8 mouse cellular contexts compared by ENCODE assay signal in the genomic region with DNA sequence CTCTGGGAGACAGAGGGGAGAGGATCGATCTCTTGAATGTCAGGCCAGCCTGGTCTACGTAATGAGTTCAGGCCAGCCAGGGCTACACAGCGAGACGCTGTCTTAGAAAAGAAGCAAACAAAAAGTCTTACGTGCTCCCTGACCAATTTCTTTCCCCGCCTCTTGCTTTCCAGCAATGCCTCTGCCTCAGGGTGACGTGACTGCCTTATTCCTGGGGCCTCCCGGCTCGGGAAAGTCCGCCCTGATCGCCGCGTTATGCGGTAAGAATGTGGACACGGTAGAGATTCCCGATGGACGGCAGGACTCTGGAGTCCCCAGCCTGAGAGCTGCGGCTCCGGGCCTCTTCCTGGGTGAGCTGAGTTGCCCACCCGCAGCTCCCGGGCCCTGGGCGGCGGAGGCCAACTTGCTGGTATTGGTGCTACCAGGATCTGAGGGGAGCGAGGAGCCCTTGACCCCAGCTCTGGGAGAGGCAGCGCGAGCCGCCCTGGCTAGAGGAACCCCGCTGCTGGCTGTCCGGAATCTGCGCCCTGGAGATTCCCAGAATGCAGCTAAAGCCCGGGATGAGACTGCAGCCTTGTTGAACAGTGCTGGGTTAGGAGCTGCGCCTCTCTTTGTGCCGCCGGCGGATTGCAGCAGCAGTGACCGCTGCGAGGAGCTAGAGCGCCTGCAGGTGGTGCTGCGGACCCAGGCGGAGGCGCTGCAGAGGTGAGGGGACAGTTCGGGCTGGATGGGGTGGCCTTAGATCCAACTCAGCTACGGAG. TPM values are rescaled to one million over a fixed set of nuclear protein-coding genes. Genes with fewer than 3 reads are reported as not detected.
A peak's percentile ranks its signal among the peaks of the same experiment; 100 is the strongest.
DNase-seq lines count a peak whose midpoint lies in the region; ATAC-seq and TF ChIP-seq lines count a peak whose summit lies in the region.

No protein-coding gene starts in this region.

- WGBS in heart, embryonic 12.5 days = 2% methylated on average over 43 of the region's 43 CpGs
- WGBS in kidney, postnatal 0 days = 2% methylated on average over 39 of the region's 43 CpGs
- WGBS in liver, embryonic 16.5 days (ENCODE audit: insufficient replicate concordance) = 2% methylated on average over 43 of the region's 43 CpGs
- 2% methylated on average over 43 of the region's 43 CpGs for WGBS in neural tube, embryonic 13.5 days

- peaks cover 37% of the 10 kb centered on the region for H3K36me3 ChIP-seq in heart, embryonic 12.5 days
- peaks cover 17% of the 10 kb centered on the region for H3K36me3 ChIP-seq in kidney, postnatal 0 days (ENCODE audit: insufficient read depth, low read length)
- H3K36me3 ChIP-seq in liver, embryonic 16.5 days (ENCODE audit: control insufficient read depth, insufficient read depth) = peaks cover 8% of the 10 kb centered on the region; the same call in 1 of the 2 replicates
- H3K36me3 ChIP-seq in neural tube, embryonic 13.5 days = peaks cover 39% of the 10 kb centered on the region
- no peaks in the 10 kb centered on the region for H3K36me3 ChIP-seq in testis, adult 2 months (ENCODE audit: control insufficient read depth, insufficient read depth, low read length)

- peak; percentile 28; the same call in 1 of the 2 replicates for TF ChIP-seq POLR2A in brain, embryonic 14.5 days (IDR thresholded peaks at IDR 0.05; ENCODE audit: borderline replicate concordance, extremely low read depth, insufficient read depth, insufficient read length, poor library complexity, severe bottlenecking)
- TF ChIP-seq POLR2A in testis, adult 2 months (IDR thresholded peaks at IDR 0.05; ENCODE audit: control insufficient read depth, low read depth, low read length) = no peak

- peak overlapping the region; percentile 44 for H3K27ac ChIP-seq in heart, embryonic 12.5 days (ENCODE audit: poor library complexity, severe bottlenecking)
- H3K27ac ChIP-seq in kidney, postnatal 0 days = peak overlapping the region; percentile 94
- H3K27ac ChIP-seq in liver, embryonic 16.5 days (ENCODE audit: low read length) = peak overlapping the region; percentile 78
- peak overlapping the region; percentile 83 for H3K27ac ChIP-seq in neural tube, embryonic 13.5 days (replicated peaks)
- peak overlapping the region; percentile 7 for H3K27ac ChIP-seq in testis, adult 2 months (ENCODE audit: control insufficient read depth, insufficient read depth, low read depth, low read length)

- ATAC-seq in erythroblast, adult 5-6 weeks (replicated peaks; ENCODE audit: low FRiP score, poor library complexity, severe bottlenecking) = peak; percentile 64
- peak; percentile 62 for ATAC-seq in heart, embryonic 12.5 days (ENCODE audit: insufficient number of reproducible peaks, low FRiP score)
- ATAC-seq in kidney, postnatal 0 days (replicated peaks; ENCODE audit: low FRiP score, low read depth) = peak; percentile 55
- ATAC-seq in liver, embryonic 16.5 days (ENCODE audit: low read depth) = peak; percentile 46
- peak; percentile 42 for ATAC-seq in neural tube, embryonic 13.5 days (ENCODE audit: low read depth)

- peak; percentile 67 for DNase-seq in CD4-positive helper T cell, adult 2 months (ENCODE audit: low read depth, low spot score)
- peak; percentile 90 for DNase-seq in brain, embryonic 14.5 days (ENCODE audit: low read depth)
- peak; percentile 92 for DNase-seq in kidney, postnatal 0 days (ENCODE audit: low spot score)

- peak; percentile 82 for TF ChIP-seq CTCF in brain, embryonic 14.5 days (IDR thresholded peaks at IDR 0.05; ENCODE audit: borderline replicate concordance, extremely low read depth, insufficient read depth, insufficient read length)
- peak; percentile 86 for TF ChIP-seq CTCF in kidney, postnatal 0 days (IDR thresholded peaks at IDR 0.05; ENCODE audit: low read depth)
- peak; percentile 45; the same call in 1 of the 2 replicates for TF ChIP-seq CTCF in testis, adult 2 months (IDR thresholded peaks at IDR 0.05; ENCODE audit: control insufficient read depth, insufficient read depth, insufficient replicate concordance, low read depth, low read length)

- H3K4me1 ChIP-seq in heart, embryonic 12.5 days (replicated peaks) = peaks cover 22% of the 10 kb centered on the region
- peaks cover 9% of the 10 kb centered on the region; the same call in 1 of the 2 replicates for H3K4me1 ChIP-seq in kidney, postnatal 0 days (replicated peaks; ENCODE audit: insufficient read depth, low read length)
- H3K4me1 ChIP-seq in liver, embryonic 16.5 days (ENCODE audit: control insufficient read depth, low read depth, low read length) = peaks cover 28% of the 10 kb centered on the region
- peaks cover 51% of the 10 kb centered on the region for H3K4me1 ChIP-seq in neural tube, embryonic 13.5 days (replicated peaks)
- peaks cover 28% of the 10 kb centered on the region for H3K4me1 ChIP-seq in testis, adult 2 months (ENCODE audit: control insufficient read depth, insufficient read depth, low read length)

- peak overlapping the region; percentile 91 for H3K9ac ChIP-seq in heart, embryonic 12.5 days
- H3K9ac ChIP-seq in kidney, postnatal 0 days (ENCODE audit: low read depth, low read length) = peak overlapping the region; percentile 74
- H3K9ac ChIP-seq in liver, embryonic 16.5 days (ENCODE audit: low read depth, low read length) = peak overlapping the region; percentile 79
- H3K9ac ChIP-seq in neural tube, embryonic 13.5 days = peak overlapping the region; percentile 93

- peaks cover 14% of the 10 kb centered on the region for H3K27me3 ChIP-seq in heart, embryonic 12.5 days (replicated peaks)
- no peaks in the 10 kb centered on the region for H3K27me3 ChIP-seq in kidney, postnatal 0 days (ENCODE audit: insufficient read depth, low read length)
- H3K27me3 ChIP-seq in liver, embryonic 16.5 days (ENCODE audit: control insufficient read depth, insufficient read depth, low read depth, low read length) = no peaks in the 10 kb centered on the region
- H3K27me3 ChIP-seq in neural tube, embryonic 13.5 days = peaks cover 9% of the 10 kb centered on the region
- no peaks in the 10 kb centered on the region for H3K27me3 ChIP-seq in testis, adult 2 months (ENCODE audit: control insufficient read depth, insufficient read depth, low read length)

- H3K9me3 ChIP-seq in heart, embryonic 12.5 days (replicated peaks) = no peaks in the 10 kb centered on the region
- no peaks in the 10 kb centered on the region for H3K9me3 ChIP-seq in kidney, postnatal 0 days (replicated peaks; ENCODE audit: low read length)
- no peaks in the 10 kb centered on the region for H3K9me3 ChIP-seq in liver, embryonic 16.5 days (replicated peaks; ENCODE audit: control insufficient read depth, low read length)
- H3K9me3 ChIP-seq in neural tube, embryonic 13.5 days = no peaks in the 10 kb centered on the region

- H3K4me2 ChIP-seq in heart, embryonic 12.5 days = peak overlapping the region; percentile 92
- H3K4me2 ChIP-seq in kidney, postnatal 0 days (ENCODE audit: low read length) = peak overlapping the region; percentile 90
- peak overlapping the region; percentile 89 for H3K4me2 ChIP-seq in liver, embryonic 16.5 days (ENCODE audit: low read depth, low read length)
- H3K4me2 ChIP-seq in neural tube, embryonic 13.5 days = peak overlapping the region; percentile 88

- H3K4me3 ChIP-seq in heart, embryonic 12.5 days = peak overlapping the region; percentile 62
- peak overlapping the region; percentile 56 for H3K4me3 ChIP-seq in kidney, postnatal 0 days (replicated peaks; ENCODE audit: low read depth, low read length)
- H3K4me3 ChIP-seq in liver, embryonic 16.5 days (ENCODE audit: low read depth, low read length) = peak overlapping the region; percentile 76
- H3K4me3 ChIP-seq in neural tube, embryonic 13.5 days = peak overlapping the region; percentile 59
- peak overlapping the region; percentile 92 for H3K4me3 ChIP-seq in testis, adult 2 months (ENCODE audit: control insufficient read depth, low read depth, low read length)

RNA-seq across cellular contexts. Expression of gene Irgq, which starts 0.9 kb away (rescaled TPM):
- 55.4 and 66.4 TPM in 2 replicates for polyA plus RNA-seq in brain, embryonic 14.5 days (2012; rRNA removed)
- 0.42 TPM in 1 of 2 replicates, not detected in the other for total RNA-seq in erythroblast, adult 5-6 weeks (2015; ENCODE audit: low replicate concordance)
- total RNA-seq in erythroblast, adult 5-6 weeks (2017; ENCODE audit: low replicate concordance) = 1.4 and 1.6 TPM in 2 replicates
- 9.0 TPM in 2 replicates for polyA plus RNA-seq in heart, embryonic 12.5 days (2016; fragmentation: Nextera tagmentation; extraction: Ambion mirVana)
- 5.4 and 6.0 TPM in 2 replicates for polyA plus RNA-seq in kidney, postnatal 0 days (2015; fragmentation: Nextera tagmentation; extraction: Ambion mirVana)
- 1.1 and 1.3 TPM in 2 replicates for polyA plus RNA-seq in liver, embryonic 16.5 days (2015; fragmentation: Nextera tagmentation; extraction: Ambion mirVana)
- polyA plus RNA-seq in neural tube, embryonic 13.5 days (2015; fragmentation: Nextera tagmentation; extraction: Ambion mirVana) = 20.9 and 21.2 TPM in 2 replicates
- polyA plus RNA-seq in testis, adult 2 months (2012; rRNA removed) = 2.2 and 2.4 TPM in 2 replicates

RNA-seq across cellular contexts. Expression of gene Pinlyp, which starts 14.5 kb away (rescaled TPM):
- polyA plus RNA-seq in brain, embryonic 14.5 days (2012; rRNA removed) = 0.21 and 0.34 TPM in 2 replicates
- total RNA-seq in erythroblast, adult 5-6 weeks (2015; ENCODE audit: low replicate concordance) = not detected in 2 replicates
- total RNA-seq in erythroblast, adult 5-6 weeks (2017; ENCODE audit: low replicate concordance) = not detected in 2 replicates
- not detected in 2 replicates for polyA plus RNA-seq in heart, embryonic 12.5 days (2016; fragmentation: Nextera tagmentation; extraction: Ambion mirVana)
- polyA plus RNA-seq in kidney, postnatal 0 days (2015; fragmentation: Nextera tagmentation; extraction: Ambion mirVana) = 0.50 and 0.55 TPM in 2 replicates
- not detected in 2 replicates for polyA plus RNA-seq in liver, embryonic 16.5 days (2015; fragmentation: Nextera tagmentation; extraction: Ambion mirVana)
- polyA plus RNA-seq in neural tube, embryonic 13.5 days (2015; fragmentation: Nextera tagmentation; extraction: Ambion mirVana) = not detected in 2 replicates
- polyA plus RNA-seq in testis, adult 2 months (2012; rRNA removed) = 18.3 and 20.2 TPM in 2 replicates

RNA-seq across cellular contexts. Expression of gene Xrcc1, which starts 14.7 kb away (rescaled TPM):
- 71.6 and 84.1 TPM in 2 replicates for polyA plus RNA-seq in brain, embryonic 14.5 days (2012; rRNA removed)
- 7.5 and 9.4 TPM in 2 replicates for total RNA-seq in erythroblast, adult 5-6 weeks (2015; ENCODE audit: low replicate concordance)
- total RNA-seq in erythroblast, adult 5-6 weeks (2017; ENCODE audit: low replicate concordance) = 15.9 and 18.0 TPM in 2 replicates
- 70.5 and 71.7 TPM in 2 replicates for polyA plus RNA-seq in heart, embryonic 12.5 days (2016; fragmentation: Nextera tagmentation; extraction: Ambion mirVana)
- polyA plus RNA-seq in kidney, postnatal 0 days (2015; fragmentation: Nextera tagmentation; extraction: Ambion mirVana) = 58.4 and 63.6 TPM in 2 replicates
- 35.4 and 40.8 TPM in 2 replicates for polyA plus RNA-seq in liver, embryonic 16.5 days (2015; fragmentation: Nextera tagmentation; extraction: Ambion mirVana)
- 66.3 and 79.2 TPM in 2 replicates for polyA plus RNA-seq in neural tube, embryonic 13.5 days (2015; fragmentation: Nextera tagmentation; extraction: Ambion mirVana)
- 69.4 and 79.8 TPM in 2 replicates for polyA plus RNA-seq in testis, adult 2 months (2012; rRNA removed)

RNA-seq across cellular contexts. Expression of gene AC161166.1, which starts 19.1 kb away (rescaled TPM):
- not detected in 2 replicates for polyA plus RNA-seq in brain, embryonic 14.5 days (2012; rRNA removed)
- not detected in 2 replicates for total RNA-seq in erythroblast, adult 5-6 weeks (2015; ENCODE audit: low replicate concordance)
- total RNA-seq in erythroblast, adult 5-6 weeks (2017; ENCODE audit: low replicate concordance) = not detected in 2 replicates
- polyA plus RNA-seq in heart, embryonic 12.5 days (2016; fragmentation: Nextera tagmentation; extraction: Ambion mirVana) = 0.37 and 0.40 TPM in 2 replicates
- 0.06 and 0.12 TPM in 2 replicates for polyA plus RNA-seq in kidney, postnatal 0 days (2015; fragmentation: Nextera tagmentation; extraction: Ambion mirVana)
- polyA plus RNA-seq in liver, embryonic 16.5 days (2015; fragmentation: Nextera tagmentation; extraction: Ambion mirVana) = not detected in 2 replicates
- 1.1 and 1.5 TPM in 2 replicates for polyA plus RNA-seq in neural tube, embryonic 13.5 days (2015; fragmentation: Nextera tagmentation; extraction: Ambion mirVana)
- 144 and 154 TPM in 2 replicates for polyA plus RNA-seq in testis, adult 2 months (2012; rRNA removed)

RNA-seq across cellular contexts. Expression of gene Zfp428, which starts 24.6 kb away (rescaled TPM):
- 269 and 420 TPM in 2 replicates for polyA plus RNA-seq in brain, embryonic 14.5 days (2012; rRNA removed)
- total RNA-seq in erythroblast, adult 5-6 weeks (2015; ENCODE audit: low replicate concordance) = not detected in 2 replicates
- total RNA-seq in erythroblast, adult 5-6 weeks (2017; ENCODE audit: low replicate concordance) = not detected in 2 replicates
- polyA plus RNA-seq in heart, embryonic 12.5 days (2016; fragmentation: Nextera tagmentation; extraction: Ambion mirVana) = 31.9 and 35.8 TPM in 2 replicates
- 40.2 and 41.4 TPM in 2 replicates for polyA plus RNA-seq in kidney, postnatal 0 days (2015; fragmentation: Nextera tagmentation; extraction: Ambion mirVana)
- 2.7 and 3.2 TPM in 2 replicates for polyA plus RNA-seq in liver, embryonic 16.5 days (2015; fragmentation: Nextera tagmentation; extraction: Ambion mirVana)
- polyA plus RNA-seq in neural tube, embryonic 13.5 days (2015; fragmentation: Nextera tagmentation; extraction: Ambion mirVana) = 243 and 251 TPM in 2 replicates
- 16.8 and 20.3 TPM in 2 replicates for polyA plus RNA-seq in testis, adult 2 months (2012; rRNA removed)

Comparison
In these comparisons a context has a peak if more than half of its experiments do, and no peak if none do; other contexts are left out.
1. Peak in every context shown above with its lines: DNase-seq, ATAC-seq, H3K4me3 ChIP-seq and H3K27ac ChIP-seq.
2. H3K27ac ChIP-seq: peak in every context shown above with its lines; median percentile 94 in kidney, postnatal 0 days; 83 in neural tube, embryonic 13.5 days; 78 in liver, embryonic 16.5 days; 44 in heart, embryonic 12.5 days; 7 in testis, adult 2 months.
3. RNA of gene Pinlyp, which starts 14.5 kb away (polyA plus RNA-seq): 18.3 to 20.2 TPM in testis, adult 2 months; 0.50 to 0.55 TPM in kidney, postnatal 0 days, 0.21 to 0.34 TPM in brain, embryonic 14.5 days, not detected in heart, embryonic 12.5 days, not detected in liver, embryonic 16.5 days and not detected in neural tube, embryonic 13.5 days; every median in the first group is over 10 times any median in the second.